Mouse (Mus musculus) embryonic facial prominence, embryonic 12.5 days (tissue): Measurements from ENCODE around the gene Dpm1. TPM values are rescaled to one million over a fixed set of nuclear protein-coding genes. Genes with fewer than 3 reads are reported as not detected.

Source experiments
- ATAC-seq: fragments of 200-750 bp; cut with Nextera tagmentation; 2 replicates; pipeline ENCODE4 v1.8.0; 2017; ENCODE audit not compliant: insufficient number of reproducible peaks, insufficient read depth, low FRiP score, low TSS enrichment
- H3K27ac ChIP-seq: fragments of 300-500 bp; sonication (generic); 2 replicates; pipeline ENCODE4 v1.5.1; 2016; ENCODE audit warnings: mild to moderate bottlenecking
- H3K27me3 ChIP-seq: fragments of 300-500 bp; sonication (generic); 2 replicates; pipeline ENCODE4 v1.6.1; 2016; ENCODE audit warnings: mild to moderate bottlenecking, moderate library complexity
- H3K36me3 ChIP-seq: fragments of 300-500 bp; sonication (generic); 2 replicates; pipeline ENCODE4 v1.6.1; 2016; ENCODE audit warnings: mild to moderate bottlenecking
- H3K4me1 ChIP-seq: fragments of 300-500 bp; sonication (generic); 2 replicates; pipeline ENCODE4 v1.6.1; 2016
- H3K4me2 ChIP-seq: fragments of 300-500 bp; sonication (generic); replicated peaks from 2 replicates; pipeline ENCODE4 v1.6.1; 2016; ENCODE audit warnings: mild to moderate bottlenecking, moderate library complexity
- H3K4me3 ChIP-seq: fragments of 300-500 bp; sonication (generic); 2 replicates; pipeline ENCODE4 v1.5.1; 2016; ENCODE audit warnings: mild to moderate bottlenecking
- H3K9ac ChIP-seq: fragments of 300-500 bp; sonication (generic); 2 replicates; pipeline ENCODE4 v1.6.1; 2016; ENCODE audit warnings: mild to moderate bottlenecking, moderate library complexity
- H3K9me3 ChIP-seq: fragments of 300-500 bp; sonication (generic); 2 replicates; pipeline ENCODE4 v1.6.1; 2016; ENCODE audit warnings: mild to moderate bottlenecking, moderate library complexity
- WGBS: fragments of 180-500 bp; shearing (Covaris S2); methylation state at CpG from one replicate; pipeline ENCODE4 v1.1.7; 2016; 5-methylcytosine and 5-hydroxymethylcytosine counted together
- polyA plus RNA-seq: library from polyadenylated mRNA; unstranded; fragments of >200 nt; fragmentation: Nextera tagmentation; extraction: Ambion mirVana; gene quantifications from 2 replicates; pipeline ENCODE4 v1.2.1, GENCODE M21; 2016

Gene Dpm1
- 87.3 and 93.1 TPM in 2 replicates for polyA plus RNA-seq

GRCm38 (mm10) chr2:168230026-168230728, at the start of gene Dpm1, which contains the start of the genes Gm20716 and Mocs3:
Gene Dpm1 (minus strand): TSS chr2:168230591.
Gene Gm20716 (minus strand): TSS chr2:168230364.
Gene Mocs3 (plus strand): TSS chr2:168230622.
- Histone ChIP-seq H3K36me3 (peaks cover 27% of the 10 kb centered on the region), H3K27ac (peak within 1 kb of the TSS; percentile 93), H3K9me3 (no peaks in the 10 kb centered on the region), H3K4me3 (peak within 1 kb of the TSS; percentile 99), H3K9ac (peak within 1 kb of the TSS; percentile 94), H3K27me3 (no peaks in the 10 kb centered on the region), H3K4me1 (peaks cover 25% of the 10 kb centered on the region), H3K4me2 (peak within 1 kb of the TSS; percentile 100)
- WGBS: under 1% methylated on average over 69 of the region's 73 CpGs
- ATAC-seq: peak; percentile 83

- Histone ChIP-seq H3K27ac (no peak overlapping the region), H3K36me3 (no peaks in the 10 kb centered on the region), H3K4me2 (no peak overlapping the region), H3K27me3 (peaks cover 49% of the 10 kb centered on the region), H3K4me3 (no peak overlapping the region), H3K4me1 (no peaks in the 10 kb centered on the region), H3K9me3 (no peaks in the 10 kb centered on the region), H3K9ac (no peak overlapping the region)
- 7% methylated on average over 11 of the region's 11 CpGs for WGBS
- no peak for ATAC-seq
These were observed 44.1 kb upstream of the Dpm1 start for GRCm38 (mm10) chr2:168274374-168274935.

- H3K36me3 ChIP-seq: no peaks in the 10 kb centered on the region
- no peaks in the 10 kb centered on the region for H3K9me3 ChIP-seq
- no peak for ATAC-seq
- no peak overlapping the region for H3K9ac ChIP-seq
- no peaks in the 10 kb centered on the region for H3K4me1 ChIP-seq
- no peak overlapping the region for H3K4me3 ChIP-seq
- H3K27ac ChIP-seq: no peak overlapping the region
- peaks cover 45% of the 10 kb centered on the region for H3K27me3 ChIP-seq
- no peak overlapping the region for H3K4me2 ChIP-seq
- WGBS: 38% methylated on average over 9 of the region's 9 CpGs
These were observed 43.0 kb upstream of the Dpm1 start for GRCm38 (mm10) chr2:168273387-168273786.

DNA sequence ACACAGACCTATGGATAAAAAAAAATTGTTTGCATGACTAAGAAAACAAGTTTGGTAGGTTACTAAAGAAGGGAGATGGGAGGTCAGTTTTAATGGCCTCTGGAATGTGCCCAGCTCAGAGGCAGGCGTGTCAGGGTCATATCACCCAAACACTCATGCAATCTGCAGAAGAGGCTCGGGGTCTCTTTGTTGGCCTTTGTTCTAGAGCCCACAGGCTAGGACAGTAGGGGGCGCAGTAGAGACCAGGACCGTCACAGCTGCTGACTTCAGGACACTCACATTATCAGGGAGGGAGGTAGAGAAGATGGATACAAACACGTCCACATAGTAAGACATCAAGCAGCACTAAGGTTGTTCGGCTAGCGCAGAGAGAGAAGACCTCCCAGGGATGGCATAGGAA, 37.6 kb upstream of the Dpm1 start:
- Histone ChIP-seq H3K27me3 (peaks cover 14% of the 10 kb centered on the region; the same call in 1 of the 2 replicates), H3K27ac (no peak overlapping the region), H3K36me3 (no peaks in the 10 kb centered on the region), H3K4me2 (peak overlapping the region; percentile 29), H3K4me1 (no peaks in the 10 kb centered on the region), H3K4me3 (no peak overlapping the region), H3K9me3 (no peaks in the 10 kb centered on the region), H3K9ac (no peak overlapping the region)
- no peak for ATAC-seq
- 43% methylated on average over 7 of the region's 7 CpGs for WGBS

DNA sequence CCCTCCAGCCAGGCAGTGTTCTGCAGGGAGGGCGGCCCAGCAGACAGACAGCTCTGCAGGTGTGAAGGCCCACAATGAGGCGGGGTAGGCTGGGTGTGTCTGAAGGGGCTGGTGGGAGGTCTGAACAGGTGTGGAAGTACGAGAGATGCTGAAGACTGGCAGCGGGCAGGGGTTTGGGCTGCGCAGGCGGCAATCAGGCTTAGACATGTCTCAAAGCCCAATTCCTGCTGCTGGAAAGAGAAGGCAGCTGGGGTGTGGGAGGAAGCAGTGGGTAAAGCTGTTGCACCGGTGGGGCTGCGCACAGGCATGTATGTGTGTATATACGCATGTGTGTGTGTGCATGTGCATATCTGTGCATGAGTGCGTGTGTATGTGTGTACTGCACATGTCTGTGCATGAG, 30.5 kb upstream of the Dpm1 start:
- Histone ChIP-seq H3K4me1 (no peaks in the 10 kb centered on the region), H3K9me3 (no peaks in the 10 kb centered on the region), H3K27ac (no peak overlapping the region), H3K9ac (no peak overlapping the region), H3K27me3 (peaks cover 13% of the 10 kb centered on the region; the same call in 1 of the 2 replicates), H3K4me3 (no peak overlapping the region), H3K36me3 (no peaks in the 10 kb centered on the region; the same call in 1 of the 2 replicates), H3K4me2 (no peak overlapping the region)
- no peak for ATAC-seq
- 84% methylated on average over 10 of the region's 10 CpGs for WGBS

DNA sequence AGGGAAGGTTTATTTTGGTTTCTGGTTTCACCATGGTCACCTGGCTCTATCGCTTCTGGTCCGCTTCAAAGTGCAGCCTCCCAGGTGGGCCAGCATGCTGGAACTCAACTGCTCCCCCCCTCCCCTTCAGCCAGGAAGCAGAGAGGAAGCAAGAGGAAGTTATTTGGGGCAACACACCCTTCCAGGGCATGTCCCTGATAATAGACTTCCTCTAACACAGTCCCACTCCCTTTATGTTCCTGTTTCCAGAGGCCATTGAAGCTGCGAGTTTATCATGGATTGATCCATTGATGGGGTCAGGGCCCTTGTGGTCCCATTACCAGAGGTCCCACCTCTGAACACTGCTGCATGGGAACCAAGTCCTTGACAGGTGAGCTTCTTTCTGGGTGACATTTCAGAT, 29.7 kb upstream of the Dpm1 start:
- Histone ChIP-seq H3K4me1 (no peaks in the 10 kb centered on the region), H3K27me3 (peaks cover 13% of the 10 kb centered on the region; the same call in 1 of the 2 replicates), H3K9ac (no peak overlapping the region), H3K4me3 (no peak overlapping the region), H3K27ac (no peak overlapping the region), H3K36me3 (no peaks in the 10 kb centered on the region; the same call in 1 of the 2 replicates), H3K9me3 (no peaks in the 10 kb centered on the region), H3K4me2 (no peak overlapping the region)
- no peak for ATAC-seq
- 89% methylated on average over 3 of the region's 3 CpGs for WGBS

GRCm38 (mm10) chr2:168259046-168259445, 28.7 kb upstream of the Dpm1 start:
- WGBS: 86% methylated on average over 8 of the region's 8 CpGs

GRCm38 (mm10) chr2:168257188-168257587, 26.8 kb upstream of the Dpm1 start:
- no peak overlapping the region for H3K9ac ChIP-seq

More at GRCm38 (mm10) chr2:168259046-168259445, 28.7 kb upstream of the Dpm1 start:
- Histone ChIP-seq H3K27me3 (peaks cover 13% of the 10 kb centered on the region; the same call in 1 of the 2 replicates), H3K36me3 (no peaks in the 10 kb centered on the region; the same call in 1 of the 2 replicates), H3K4me1 (no peaks in the 10 kb centered on the region), H3K27ac (no peak overlapping the region), H3K9me3 (no peaks in the 10 kb centered on the region), H3K4me3 (no peak overlapping the region), H3K4me2 (no peak overlapping the region), H3K9ac (no peak overlapping the region)
- no peak for ATAC-seq

GRCm38 (mm10) chr2:168256506-168256905, 26.1 kb upstream of the Dpm1 start:
- 79% methylated on average over 3 of the region's 3 CpGs for WGBS
- H3K4me2 ChIP-seq: no peak overlapping the region
- H3K27ac ChIP-seq: no peak overlapping the region
- H3K4me3 ChIP-seq: no peak overlapping the region
- no peaks in the 10 kb centered on the region for H3K36me3 ChIP-seq
- no peak overlapping the region for H3K9ac ChIP-seq
- ATAC-seq: no peak
- H3K27me3 ChIP-seq: 0 out of 2 replicates have a peak, but pooled peaks cover 4% of the 10 kb centered on the region
- H3K9me3 ChIP-seq: no peaks in the 10 kb centered on the region
- H3K4me1 ChIP-seq: no peaks in the 10 kb centered on the region

More at GRCm38 (mm10) chr2:168257188-168257587, 26.8 kb upstream of the Dpm1 start:
- no peak overlapping the region for H3K4me3 ChIP-seq
- ATAC-seq: no peak
- H3K4me1 ChIP-seq: no peaks in the 10 kb centered on the region
- no peak overlapping the region for H3K27ac ChIP-seq
- 86% methylated on average over 4 of the region's 4 CpGs for WGBS
- H3K9me3 ChIP-seq: no peaks in the 10 kb centered on the region
- no peaks in the 10 kb centered on the region for H3K36me3 ChIP-seq
- no peak overlapping the region for H3K4me2 ChIP-seq
- H3K27me3 ChIP-seq: 0 out of 2 replicates have a peak, but pooled peaks cover 5% of the 10 kb centered on the region

DNA sequence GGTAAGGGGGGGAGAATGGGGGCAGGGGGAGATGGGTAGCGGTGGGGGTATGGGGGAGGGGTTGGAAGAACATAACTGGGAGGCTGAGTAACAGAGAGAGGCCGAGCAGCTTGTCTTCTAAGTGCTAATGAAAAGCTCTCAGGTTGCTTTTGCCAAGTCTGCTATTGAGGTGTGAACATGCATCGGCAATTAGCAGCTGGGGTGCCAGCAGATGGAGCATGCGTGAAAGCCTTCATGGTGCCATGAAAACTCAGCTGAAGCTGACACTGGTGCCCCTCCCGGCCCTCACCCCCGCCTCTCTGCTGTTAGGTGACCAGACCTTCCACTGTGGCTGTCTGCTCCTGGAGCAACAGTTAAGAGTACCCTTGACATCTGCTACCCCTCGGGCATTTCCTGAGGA, 23.4 kb upstream of the Dpm1 start:
- no peak overlapping the region for H3K4me3 ChIP-seq
- H3K9me3 ChIP-seq: no peaks in the 10 kb centered on the region
- no peaks in the 10 kb centered on the region for H3K4me1 ChIP-seq
- no peak overlapping the region for H3K4me2 ChIP-seq
- H3K36me3 ChIP-seq: no peaks in the 10 kb centered on the region
- ATAC-seq: no peak
- no peak overlapping the region for H3K27ac ChIP-seq
- H3K27me3 ChIP-seq: no peaks in the 10 kb centered on the region
- 55% methylated on average over 7 of the region's 7 CpGs for WGBS
- no peak overlapping the region for H3K9ac ChIP-seq

DNA sequence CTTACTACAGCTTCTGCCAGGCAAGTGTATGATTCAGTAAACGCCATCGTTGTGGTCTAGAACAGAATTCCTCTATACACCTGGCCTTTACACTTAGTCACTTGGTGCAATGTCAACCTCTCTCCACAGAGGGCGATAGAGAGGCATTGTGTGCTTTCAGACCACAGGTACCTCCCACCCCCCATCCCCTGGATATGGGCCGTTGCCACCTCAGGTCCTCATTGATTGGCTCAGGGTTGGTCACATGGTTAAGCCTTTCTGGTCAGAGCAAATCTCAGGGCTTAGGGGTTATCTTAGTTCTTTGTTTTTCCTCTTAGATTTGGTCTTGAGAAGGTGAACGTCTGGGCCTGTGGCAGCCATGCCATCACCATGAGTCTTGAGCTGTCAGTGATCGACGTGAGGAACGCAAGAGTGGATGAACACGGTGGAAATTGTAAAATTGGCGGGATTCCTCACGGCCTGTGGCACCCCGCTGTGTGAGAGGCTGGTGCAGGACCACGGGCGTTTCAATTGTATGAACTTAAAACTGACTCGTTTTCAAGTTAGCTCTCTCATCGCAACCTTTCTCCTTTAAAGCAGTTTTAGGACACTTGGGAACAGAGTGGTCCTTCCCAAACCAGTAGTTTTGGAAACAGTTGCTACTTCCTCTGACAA, 22.4 kb upstream of the Dpm1 start:
- no peak overlapping the region for H3K27ac ChIP-seq
- WGBS: 16% methylated on average over 16 of the region's 16 CpGs
- no peaks in the 10 kb centered on the region for H3K9me3 ChIP-seq
- H3K4me3 ChIP-seq: 0 out of 2 replicates have a peak overlapping the region, but pooled peaks have one; percentile 7
- no peaks in the 10 kb centered on the region for H3K36me3 ChIP-seq
- no peaks in the 10 kb centered on the region for H3K27me3 ChIP-seq
- ATAC-seq: no peak
- H3K4me2 ChIP-seq: peak overlapping the region; percentile 14; the same call in 1 of the 2 replicates
- no peaks in the 10 kb centered on the region for H3K4me1 ChIP-seq
- no peak overlapping the region for H3K9ac ChIP-seq
